Mouse (Mus musculus) ovary, adult 10 weeks (tissue): ENCODE data around the gene Olfr444. TPM values are rescaled to one million over a fixed set of nuclear protein-coding genes. Genes with fewer than 3 reads are reported as not detected.

ENCODE experiments used
- polyA plus RNA-seq: library from polyadenylated mRNA; stranded (reverse); fragments of 350-450 nt; fragmentation: Illumina TruSeq; extraction: RNeasy Lipid Tissue Mini Kit (QIAGEN cat#74804); gene quantifications from one replicate; pipeline ENCODE4 v1.2.3, GENCODE M21; 2014

The Olfr444 gene
- polyA plus RNA-seq, result not detected

DNA sequence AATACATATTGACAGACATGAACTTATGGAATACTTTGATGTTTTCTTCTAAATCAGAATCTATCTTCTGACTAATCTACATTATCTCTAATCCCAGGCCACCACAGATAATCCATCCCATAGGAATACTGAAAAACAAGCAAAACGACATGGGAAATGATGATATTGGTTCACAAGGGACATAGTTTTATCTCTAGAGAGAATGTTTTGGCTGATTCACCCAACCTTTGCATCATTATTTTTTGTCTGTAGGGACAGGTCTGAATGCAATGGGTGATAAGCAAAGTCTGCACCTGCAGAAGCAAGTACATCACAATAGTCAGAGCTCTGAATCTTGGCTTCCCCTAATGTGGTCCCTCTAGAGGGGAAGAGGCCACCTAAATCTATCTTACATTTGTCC is at the start of gene Olfr444:
Olfr444 (plus strand) TSS at position 301 of the 400 bp plus-strand sequence.

DNA sequence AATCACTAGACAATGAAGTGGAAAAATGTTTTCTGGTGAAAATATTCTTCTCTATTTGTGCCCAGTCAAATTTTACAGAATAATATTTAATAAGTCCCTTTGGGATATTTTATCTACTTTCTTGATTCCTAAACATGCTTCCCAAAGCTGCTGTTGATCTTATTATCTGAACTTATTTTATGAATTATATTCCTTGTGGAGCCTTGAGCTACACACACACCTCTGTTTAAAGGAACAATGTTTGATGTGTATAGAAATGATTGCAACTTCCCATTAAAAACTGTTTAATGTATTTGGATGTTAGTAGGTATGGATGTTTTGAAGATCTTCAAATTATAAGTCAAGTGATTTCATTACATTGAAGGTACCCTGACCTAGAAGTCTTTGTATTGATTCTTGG is 40.3 kb upstream of the Olfr444 start, which contains the start of gene Olfr447:
Olfr447 (plus strand) TSS at position 301 of the 400 bp plus-strand sequence.

DNA sequence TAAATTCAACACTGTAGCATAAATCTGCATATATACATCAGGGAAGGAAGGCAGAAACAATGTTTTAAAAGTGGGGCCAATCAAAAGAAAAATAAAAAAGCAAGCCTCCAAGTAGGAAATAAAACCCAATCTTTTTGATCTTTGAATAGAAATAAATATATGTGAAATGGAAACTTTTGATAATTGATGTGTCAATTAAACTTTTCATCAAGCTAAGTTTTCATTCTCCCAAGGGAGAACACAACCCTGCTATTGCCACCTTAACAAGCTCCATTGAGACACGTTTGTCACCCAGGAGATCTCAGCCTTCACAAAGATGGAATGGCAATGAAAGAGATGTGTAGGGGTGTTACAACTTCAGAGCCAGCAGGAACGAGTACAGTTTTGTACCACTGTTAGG is 27.8 kb upstream of the Olfr444 start, which contains the start of gene Olfr446:
Olfr446 (plus strand) TSS at position 301 of the 400 bp plus-strand sequence.

Other genes starting within 250 kb of the Olfr444 start
- gene Tcaf1, start 239.0 kb upstream of the Olfr444 start, polyA plus RNA-seq, result 178 TPM
- gene Olfr453, start 209.7 kb upstream of the Olfr444 start, polyA plus RNA-seq, result not detected
- not detected for gene Olfr38, start 192.7 kb upstream of the Olfr444 start, polyA plus RNA-seq
- not detected for gene Olfr452, start 164.0 kb upstream of the Olfr444 start, polyA plus RNA-seq
- gene Olfr450, start 137.1 kb upstream of the Olfr444 start, polyA plus RNA-seq, result not detected
- gene Olfr449, start 114.7 kb upstream of the Olfr444 start, polyA plus RNA-seq, result not detected
- gene Olfr448, start 58.6 kb upstream of the Olfr444 start, polyA plus RNA-seq, result not detected
- gene Olfr447, start 40.2 kb upstream of the Olfr444 start, polyA plus RNA-seq, result not detected
- not detected for gene Olfr446, start 27.7 kb upstream of the Olfr444 start, polyA plus RNA-seq
- not detected for gene Olfr441, start 157.3 kb downstream of the Olfr444 start, polyA plus RNA-seq
- not detected for gene Olfr237-ps1, start 197.5 kb downstream of the Olfr444 start, polyA plus RNA-seq
- not detected for gene Olfr437, start 214.2 kb downstream of the Olfr444 start, polyA plus RNA-seq
- gene Olfr13, start 223.1 kb downstream of the Olfr444 start, polyA plus RNA-seq, result not detected
- not detected for gene Olfr435, start 248.1 kb downstream of the Olfr444 start, polyA plus RNA-seq